Mouse (Mus musculus) spleen, adult 2 months (tissue): Measurements from ENCODE around the gene Trim56.

Experiments
- CTCF ChIP-seq: fragments of 200-500 bp; IDR thresholded peaks from 2 replicates; pipeline ENCODE4 v1.5.1; 2011; ENCODE audit warnings: mild to moderate bottlenecking, inconsistent platforms; ENCODE audit not compliant: insufficient read depth, insufficient read length, insufficient replicate concordance; ENCODE audit errors: extremely low read depth
- POLR2A ChIP-seq: fragments of 200-500 bp; IDR thresholded peaks from 2 replicates; pipeline ENCODE4 v1.6.1; 2011; ENCODE audit warnings: low read depth, low read length, inconsistent platforms

GRCm38 (mm10) chr5:137102078-137102477, 13.9 kb downstream of the Trim56 start:
- TF ChIP-seq CTCF (no peak), POLR2A (no peak)
